Mouse (Mus musculus): ENCODE results near the gene Gabbr2.

GRCm38 (mm10) chr4:46775959-46776358, 215.7 kb downstream of the Gabbr2 start:
- TF ChIP-seq HCFC1 (IDR thresholded peaks at IDR 0.05; ENCODE audit: low read depth, low read length) = no peak
- no peak for TF ChIP-seq GABPA (IDR thresholded peaks at IDR 0.05; ENCODE audit: insufficient replicate concordance, low read depth, low read length)
